Mouse (Mus musculus): ENCODE results near the gene Fbxl18. TPM values are rescaled to one million over a fixed set of nuclear protein-coding genes. Genes with fewer than 3 reads are reported as not detected.

Fbxl18 gene
- polyA plus RNA-seq, 1 experiment from 2014 or later: 24.2 TPM

DNA sequence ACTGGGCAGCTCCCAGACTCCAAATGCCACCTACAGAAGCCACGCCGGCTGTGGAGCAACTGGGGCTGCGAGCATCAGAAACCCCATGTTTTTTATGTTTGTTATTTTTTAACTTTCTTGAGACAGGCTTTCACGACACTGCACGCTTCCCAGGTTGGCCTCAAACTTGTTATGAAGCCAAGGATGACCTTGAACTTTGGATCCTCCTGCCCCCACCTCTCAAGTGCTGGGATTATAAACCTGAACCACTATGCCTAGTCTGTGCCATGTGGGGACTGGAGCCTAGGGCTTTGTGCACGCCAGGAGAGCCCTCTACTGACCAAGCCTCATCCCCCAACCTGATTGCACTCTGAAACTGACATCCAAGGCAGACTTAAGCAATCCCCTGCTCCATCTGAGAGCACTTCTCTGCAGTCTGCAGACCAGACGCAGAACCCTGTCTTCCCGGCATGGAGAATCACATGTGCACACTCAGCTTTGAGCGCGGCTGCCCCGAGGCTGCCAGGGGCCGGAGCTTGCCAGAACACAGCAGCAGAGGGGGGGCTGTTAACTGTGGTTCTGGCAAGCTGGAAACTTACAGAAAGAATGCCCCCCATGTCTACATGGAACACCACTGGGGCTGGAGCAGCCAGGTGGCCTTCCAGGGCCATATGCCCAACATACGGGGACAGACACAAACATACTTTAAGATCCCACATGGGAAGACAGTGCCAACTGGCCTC lies 20.3 kb downstream of the Fbxl18 start:
- Histone ChIP-seq H3K27ac (no peak overlapping the region), H3K9me3 (0 out of 2 replicates have a peak, but pooled peaks cover 7% of the 10 kb centered on the region), H3K36me3 (replicated peaks) (peaks cover 90% of the 10 kb centered on the region), H3K4me1 (peaks cover 12% of the 10 kb centered on the region), H3K4me3 (no peak overlapping the region), H3K27me3 (ENCODE audit: poor library complexity, severe bottlenecking) (no peaks in the 10 kb centered on the region)
- WGBS: 94% methylated on average over 13 of the region's 13 CpGs
- DNase-seq (ENCODE audit: extremely low spot score, low spot score): no peak

- Histone ChIP-seq H3K9me3 (0 out of 2 replicates have a peak, but pooled peaks cover 7% of the 10 kb centered on the region), H3K27me3 (ENCODE audit: poor library complexity, severe bottlenecking) (no peaks in the 10 kb centered on the region), H3K4me1 (peaks cover 9% of the 10 kb centered on the region), H3K36me3 (replicated peaks) (peaks cover 96% of the 10 kb centered on the region), H3K27ac (no peak overlapping the region), H3K4me3 (no peak overlapping the region)
- WGBS: 94% methylated on average over 7 of the region's 7 CpGs
- DNase-seq (ENCODE audit: extremely low spot score, low spot score): no peak
Observed at GRCm38 (mm10) chr5:142873718-142874117, 21.5 kb downstream of the Fbxl18 start.

DNA sequence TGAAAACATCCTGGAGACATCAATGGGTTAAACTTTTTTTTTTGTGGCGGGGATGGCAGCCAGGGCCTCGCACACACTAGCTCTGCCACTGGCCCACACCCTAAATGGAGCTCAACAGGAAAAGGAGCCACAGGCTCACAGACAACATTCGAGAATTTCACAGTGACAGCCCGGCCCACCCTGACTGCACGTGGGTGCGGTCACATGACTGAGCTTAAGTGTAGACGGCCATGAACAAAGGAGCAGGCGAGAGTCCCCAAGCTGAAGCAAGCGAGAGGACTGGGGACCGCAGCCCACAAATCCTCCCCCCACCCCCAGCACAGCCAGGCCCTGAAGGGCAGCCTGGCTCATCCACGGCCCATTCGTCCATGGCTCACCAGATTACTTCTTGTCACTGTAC lies 23.5 kb downstream of the Fbxl18 start:
- H3K27me3 ChIP-seq (ENCODE audit: poor library complexity, severe bottlenecking): no peaks in the 10 kb centered on the region
- peaks cover under 1% of the 10 kb centered on the region; the same call in 1 of the 2 replicates for H3K4me1 ChIP-seq
- WGBS: 79% methylated on average over 12 of the region's 12 CpGs
- 0 out of 2 replicates have a peak overlapping the region, but pooled peaks have one; percentile 15 for H3K27ac ChIP-seq
- peaks cover 96% of the 10 kb centered on the region for H3K36me3 ChIP-seq (replicated peaks)
- DNase-seq (ENCODE audit: extremely low spot score, low spot score): no peak
- H3K9me3 ChIP-seq: 0 out of 2 replicates have a peak, but pooled peaks cover 7% of the 10 kb centered on the region
- no peak overlapping the region for H3K4me3 ChIP-seq

DNA sequence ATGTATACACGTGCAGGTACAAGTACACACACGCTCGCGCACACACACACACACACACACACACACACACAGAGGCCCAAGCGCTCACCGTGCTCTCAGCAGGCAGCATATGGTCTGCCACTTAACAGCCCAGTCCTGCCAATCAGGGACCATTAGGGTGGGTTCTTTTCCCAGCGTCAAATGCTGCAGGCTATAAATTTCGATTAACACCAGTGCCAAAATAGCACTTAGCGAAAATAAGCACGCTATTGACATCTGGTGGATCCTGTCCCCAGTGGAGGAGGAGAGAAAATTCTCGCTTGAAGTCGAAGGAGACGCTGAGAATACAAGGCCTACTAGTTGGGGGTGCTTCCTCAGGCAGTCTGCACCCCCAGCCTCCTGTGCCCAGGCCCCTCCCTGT lies 25.8 kb downstream of the Fbxl18 start:
- peaks cover 88% of the 10 kb centered on the region for H3K36me3 ChIP-seq (replicated peaks)
- no peak for DNase-seq (ENCODE audit: extremely low spot score, low spot score)
- no peak overlapping the region for H3K4me3 ChIP-seq
- no peaks in the 10 kb centered on the region for H3K4me1 ChIP-seq
- 0 out of 2 replicates have a peak, but pooled peaks cover 7% of the 10 kb centered on the region for H3K9me3 ChIP-seq
- no peaks in the 10 kb centered on the region for H3K27me3 ChIP-seq (ENCODE audit: poor library complexity, severe bottlenecking)
- H3K27ac ChIP-seq: no peak overlapping the region
- WGBS: 89% methylated on average over 13 of the region's 13 CpGs

- Histone ChIP-seq H3K36me3 (replicated peaks) (no peaks in the 10 kb centered on the region), H3K27ac (peak overlapping the region; percentile 40), H3K4me1 (peaks cover 8% of the 10 kb centered on the region), H3K9me3 (peaks cover 8% of the 10 kb centered on the region; the same call in 1 of the 2 replicates), H3K27me3 (ENCODE audit: poor library complexity, severe bottlenecking) (no peaks in the 10 kb centered on the region), H3K4me3 (no peak overlapping the region)
- no peak for DNase-seq (ENCODE audit: extremely low spot score, low spot score)
- 65% methylated on average over 16 of the region's 16 CpGs for WGBS
Observed at GRCm38 (mm10) chr5:142857763-142858229, 37.4 kb downstream of the Fbxl18 start.

DNA sequence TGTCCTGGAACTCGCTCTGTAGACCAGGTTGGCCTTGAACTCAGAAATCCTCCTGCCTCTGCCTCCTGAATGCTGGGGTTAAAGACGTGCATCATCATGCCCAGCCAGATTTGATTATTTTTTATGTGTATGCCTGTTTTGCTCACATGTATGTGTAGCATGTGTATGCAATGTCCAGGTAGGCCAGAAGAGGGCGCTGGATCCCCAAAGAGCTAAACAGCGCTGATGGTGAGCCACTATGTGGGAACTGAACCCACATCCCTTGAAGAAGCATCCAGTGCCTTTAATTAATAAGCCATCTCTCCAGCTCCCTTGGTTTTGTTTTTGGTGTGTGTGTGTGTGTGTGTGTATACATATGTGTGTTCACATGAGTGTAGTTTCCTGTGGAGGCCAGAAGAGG lies 38.8 kb downstream of the Fbxl18 start:
- Histone ChIP-seq H3K27me3 (ENCODE audit: poor library complexity, severe bottlenecking) (no peaks in the 10 kb centered on the region), H3K4me1 (peaks cover 11% of the 10 kb centered on the region), H3K27ac (no peak overlapping the region), H3K9me3 (peaks cover 8% of the 10 kb centered on the region; the same call in 1 of the 2 replicates), H3K36me3 (replicated peaks) (no peaks in the 10 kb centered on the region), H3K4me3 (no peak overlapping the region)
- DNase-seq (ENCODE audit: extremely low spot score, low spot score): no peak
- WGBS: 78% methylated on average over 4 of the region's 4 CpGs

- Histone ChIP-seq H3K27ac (no peak overlapping the region), H3K36me3 (replicated peaks) (no peaks in the 10 kb centered on the region), H3K27me3 (ENCODE audit: poor library complexity, severe bottlenecking) (no peaks in the 10 kb centered on the region), H3K4me1 (peaks cover 11% of the 10 kb centered on the region), H3K4me3 (no peak overlapping the region), H3K9me3 (peaks cover 8% of the 10 kb centered on the region; the same call in 1 of the 2 replicates)
- DNase-seq (ENCODE audit: extremely low spot score, low spot score): peak; percentile 44
- 78% methylated on average over 10 of the region's 10 CpGs for WGBS
Observed at GRCm38 (mm10) chr5:142854877-142855276, 40.3 kb downstream of the Fbxl18 start.

DNA sequence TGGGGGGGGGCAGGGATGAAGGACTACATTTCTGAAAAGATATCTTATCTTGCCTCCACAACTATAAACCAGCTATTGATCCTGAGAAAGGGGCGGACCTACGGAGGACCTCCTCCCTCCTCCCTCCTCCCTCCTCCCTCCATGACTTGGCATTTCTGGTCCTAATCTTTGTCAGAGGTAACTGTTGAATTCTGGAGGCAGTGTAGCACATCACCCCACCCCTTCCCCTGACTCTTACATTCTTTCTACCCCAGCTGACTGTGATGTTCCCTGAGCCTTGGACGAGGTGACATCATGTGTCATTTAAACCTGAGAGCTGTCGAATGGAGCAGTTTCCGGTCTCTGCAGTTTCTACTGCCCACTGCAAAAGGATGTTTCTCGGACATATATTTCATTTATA lies 41.6 kb downstream of the Fbxl18 start:
- WGBS: 91% methylated on average over 6 of the region's 6 CpGs
- no peaks in the 10 kb centered on the region for H3K36me3 ChIP-seq (replicated peaks)

DNA sequence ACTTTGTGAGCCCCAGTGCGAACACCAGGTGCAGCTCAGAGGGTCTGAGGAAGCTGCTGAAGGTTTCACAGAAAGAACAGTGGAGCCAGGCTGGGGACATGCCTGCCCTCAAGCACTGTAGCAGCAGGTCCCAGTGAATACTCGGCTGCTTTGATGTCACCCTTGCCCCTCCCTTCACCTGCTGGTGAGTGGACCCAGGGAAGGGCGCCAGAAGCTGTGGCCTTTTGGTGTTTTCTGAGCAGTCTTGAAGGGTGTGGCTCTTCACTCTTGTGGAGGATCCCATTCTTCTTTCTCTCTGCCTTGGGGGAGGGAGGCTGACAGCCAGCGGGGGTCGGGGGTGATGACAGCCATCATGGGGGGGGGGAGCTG lies 43.6 kb downstream of the Fbxl18 start:
- Histone ChIP-seq H3K36me3 (replicated peaks) (no peaks in the 10 kb centered on the region), H3K27ac (0 out of 2 replicates have a peak overlapping the region, but pooled peaks have one; percentile 8), H3K4me1 (peaks cover 3% of the 10 kb centered on the region; the same call in 1 of the 2 replicates), H3K27me3 (ENCODE audit: poor library complexity, severe bottlenecking) (no peaks in the 10 kb centered on the region), H3K4me3 (no peak overlapping the region), H3K9me3 (peaks cover 5% of the 10 kb centered on the region; the same call in 1 of the 2 replicates)
- 80% methylated on average over 5 of the region's 5 CpGs for WGBS
- no peak for DNase-seq (ENCODE audit: extremely low spot score, low spot score)

More for the DNA sequence above, 41.6 kb downstream of the Fbxl18 start:
- no peak for DNase-seq (ENCODE audit: extremely low spot score, low spot score)
- Histone ChIP-seq H3K27me3 (ENCODE audit: poor library complexity, severe bottlenecking) (no peaks in the 10 kb centered on the region), H3K4me1 (peaks cover 11% of the 10 kb centered on the region), H3K27ac (no peak overlapping the region), H3K9me3 (peaks cover 8% of the 10 kb centered on the region; the same call in 1 of the 2 replicates), H3K4me3 (no peak overlapping the region)

- H3K27me3 ChIP-seq (ENCODE audit: poor library complexity, severe bottlenecking): no peaks in the 10 kb centered on the region
- H3K27ac ChIP-seq: 0 out of 2 replicates have a peak overlapping the region, but pooled peaks have one; percentile 8
- DNase-seq (ENCODE audit: extremely low spot score, low spot score): no peak
- 90% methylated on average over 7 of the region's 7 CpGs for WGBS
- no peaks in the 10 kb centered on the region for H3K9me3 ChIP-seq
- H3K4me1 ChIP-seq: peaks cover 3% of the 10 kb centered on the region; the same call in 1 of the 2 replicates
- H3K4me3 ChIP-seq: no peak overlapping the region
- H3K36me3 ChIP-seq (replicated peaks): no peaks in the 10 kb centered on the region
Observed at GRCm38 (mm10) chr5:142850916-142851680, 44.1 kb downstream of the Fbxl18 start.

DNA sequence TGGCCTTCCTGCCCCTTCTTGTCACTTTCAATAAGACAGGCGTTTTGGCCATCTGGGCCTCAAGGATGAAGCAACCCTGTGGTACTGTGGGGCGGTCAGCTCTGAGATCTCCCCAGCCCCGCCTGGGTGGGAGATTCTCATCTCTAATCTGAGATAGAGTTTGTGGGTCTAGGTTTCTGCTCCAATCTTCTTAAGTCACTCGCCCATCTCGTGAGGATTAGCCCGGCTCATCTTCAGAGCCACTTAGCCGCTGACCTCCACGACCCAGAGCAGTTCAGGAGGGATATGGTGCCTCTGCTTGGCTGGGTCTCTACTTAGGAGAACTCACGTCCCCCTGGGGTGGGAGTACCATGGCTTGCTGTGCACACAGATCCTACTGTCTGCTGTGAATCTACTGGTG lies 44.7 kb downstream of the Fbxl18 start:
- Histone ChIP-seq H3K4me3 (no peak overlapping the region), H3K9me3 (no peaks in the 10 kb centered on the region), H3K27me3 (ENCODE audit: poor library complexity, severe bottlenecking) (no peaks in the 10 kb centered on the region), H3K4me1 (peaks cover 3% of the 10 kb centered on the region; the same call in 1 of the 2 replicates), H3K27ac (no peak overlapping the region), H3K36me3 (replicated peaks) (no peaks in the 10 kb centered on the region)
- DNase-seq (ENCODE audit: extremely low spot score, low spot score): no peak
- 69% methylated on average over 9 of the region's 9 CpGs for WGBS

GRCm38 (mm10) chr5:142848911-142849310 lies 46.3 kb downstream of the Fbxl18 start:
- Histone ChIP-seq H3K36me3 (replicated peaks) (no peaks in the 10 kb centered on the region), H3K4me1 (peaks cover 3% of the 10 kb centered on the region; the same call in 1 of the 2 replicates), H3K27me3 (ENCODE audit: poor library complexity, severe bottlenecking) (no peaks in the 10 kb centered on the region), H3K9me3 (no peaks in the 10 kb centered on the region), H3K27ac (no peak overlapping the region), H3K4me3 (no peak overlapping the region)
- DNase-seq (ENCODE audit: extremely low spot score, low spot score): no peak
- 96% methylated on average over 7 of the region's 7 CpGs for WGBS
